Comparison of ENCODE assay signal across 31 mouse cellular contexts in genomic region chr7:98252520-98252919, GRCm38 (mm10). TPM values are rescaled to one million over a fixed set of nuclear protein-coding genes. Genes with fewer than 3 reads are reported as not detected.
"Had no signal": no experiment of that assay in that cellular context is flagged by ENCODE, and none has a peak within 500 bp of the region (broad histone marks: within the 10 kb centered on the region; RNA-seq: fewer than 3 reads in every experiment).

No protein-coding gene starts in this region.

- DNase-seq: gastrocnemius, adult 2 months; gastrocnemius, postnatal 10 days; gastrocnemius, postnatal 25 days; heart, adult 11 months; heart, adult 2 months; heart, postnatal 10 days; heart, postnatal 4 days; kidney, adult 18-20 months; kidney, adult 8-10 months; kidney, postnatal 10 days; kidney, postnatal 25 days; kidney, postnatal 4 days; layer of hippocampus, postnatal 36 days; liver; liver, embryonic 13.5 days had no signal

- H3K4me3 ChIP-seq: gastrocnemius, adult 2 months; heart, adult 2 months; heart, embryonic 10.5 days; heart, embryonic 12.5 days; hindbrain, embryonic 10.5 days; hindbrain, embryonic 12.5 days; intestine, embryonic 15.5 days; layer of hippocampus, adult 2 months; left cerebral cortex, adult 2 months; limb, embryonic 10.5 days; limb, embryonic 12.5 days; liver, embryonic 13.5 days; liver, embryonic 15.5 days had no signal

- H3K4me1 ChIP-seq: heart, embryonic 10.5 days; heart, embryonic 12.5 days; hindbrain, embryonic 10.5 days; hindbrain, embryonic 12.5 days; intestine, embryonic 15.5 days; liver, embryonic 13.5 days; liver, embryonic 15.5 days had no signal

- ATAC-seq: hindbrain, embryonic 16.5 days; intestine, embryonic 15.5 days; intestine, postnatal 0 days had no signal

- H3K4me2 ChIP-seq: heart, embryonic 12.5 days; hindbrain, embryonic 12.5 days; hindbrain, embryonic 14.5 days; intestine, embryonic 15.5 days; limb, embryonic 12.5 days; liver, embryonic 11.5 days; liver, embryonic 13.5 days; liver, embryonic 15.5 days had no signal

- H3K9ac ChIP-seq: heart, embryonic 12.5 days; hindbrain, embryonic 12.5 days; hindbrain, embryonic 14.5 days; intestine, embryonic 15.5 days; limb, embryonic 12.5 days; liver, embryonic 13.5 days; liver, embryonic 15.5 days had no signal

- H3K27ac ChIP-seq: gastrocnemius, adult 2 months; heart, adult 2 months; heart, embryonic 10.5 days; hindbrain, embryonic 10.5 days; hindbrain, embryonic 12.5 days; hindbrain, embryonic 14.5 days; intestine, embryonic 15.5 days; layer of hippocampus, adult 2 months; left cerebral cortex, adult 2 months; limb, embryonic 10.5 days; limb, embryonic 12.5 days; liver, embryonic 13.5 days; liver, embryonic 15.5 days had no signal

- H3K27me3 ChIP-seq: heart, embryonic 12.5 days; hindbrain, embryonic 12.5 days; intestine, embryonic 15.5 days; limb, embryonic 12.5 days; liver, embryonic 13.5 days; liver, embryonic 15.5 days had no signal

- H3K36me3 ChIP-seq: hindbrain, embryonic 12.5 days; intestine, embryonic 15.5 days had no signal

- H3K9me3 ChIP-seq: heart, embryonic 10.5 days; heart, embryonic 12.5 days; hindbrain, embryonic 12.5 days; intestine, embryonic 15.5 days; limb, embryonic 10.5 days; limb, embryonic 12.5 days; liver, embryonic 13.5 days; liver, embryonic 15.5 days had no signal

RNA-seq across cellular contexts. Expression of gene B3gnt6, which starts 53.2 kb away (rescaled TPM):
- total RNA-seq: gastrocnemius, adult 2 months; gastrocnemius, postnatal 10 days; gastrocnemius, postnatal 25 days; gastrocnemius, postnatal 4 days; heart, adult 2 months; heart, postnatal 10 days; heart, postnatal 25 days; heart, postnatal 4 days had no signal
- polyA plus RNA-seq: heart, embryonic 10.5 days; heart, embryonic 12.5 days; limb, embryonic 10.5 days; limb, embryonic 12.5 days; liver, embryonic 11.5 days; liver, embryonic 13.5 days; liver, embryonic 15.5 days had no signal
